ENCODE assay signal across 17 mouse cellular contexts in genomic region chr13:21309788-21310187, GRCm38 (mm10). TPM values are rescaled to one million over a fixed set of nuclear protein-coding genes. Genes with fewer than 3 reads are reported as not detected.
"Had no signal": no experiment of that assay in that cellular context is flagged by ENCODE, and none has a peak within 500 bp of the region (broad histone marks: within the 10 kb centered on the region; RNA-seq: fewer than 3 reads in every experiment).

No protein-coding gene starts in this region.

- DNase-seq: kidney, postnatal 14 days; lung, adult 2 months; lung, postnatal 36 days; thymus, postnatal 14 days had no signal

- H3K4me3 ChIP-seq: kidney, embryonic 15.5 days; left cerebral cortex, adult 2 months; limb, embryonic 10.5 days; liver, embryonic 15.5 days; midbrain, embryonic 13.5 days; neural tube, embryonic 12.5 days had no signal

- H3K27ac ChIP-seq: kidney, embryonic 15.5 days; left cerebral cortex, adult 2 months; limb, embryonic 10.5 days; liver, embryonic 15.5 days; midbrain, embryonic 13.5 days; neural tube, embryonic 12.5 days; stomach, postnatal 0 days had no signal

- H3K9ac ChIP-seq: kidney, embryonic 15.5 days; liver, embryonic 15.5 days; midbrain, embryonic 13.5 days; neural tube, embryonic 12.5 days had no signal

- H3K36me3 ChIP-seq: kidney, embryonic 15.5 days; limb, embryonic 10.5 days; liver, embryonic 15.5 days; midbrain, embryonic 13.5 days; neural tube, embryonic 12.5 days had no signal

- H3K4me1 ChIP-seq: liver, embryonic 15.5 days; midbrain, embryonic 13.5 days; neural tube, embryonic 12.5 days had no signal

- H3K9me3 ChIP-seq: kidney, embryonic 15.5 days; limb, embryonic 10.5 days; liver, embryonic 15.5 days; midbrain, embryonic 13.5 days; neural tube, embryonic 12.5 days had no signal

RNA-seq across cellular contexts. Expression of gene Gpx6, which starts 2.1 kb away (rescaled TPM):
- total RNA-seq: layer of hippocampus, adult 8-10 months; layer of hippocampus, postnatal 25 days; left cerebral cortex, adult 2 months; megakaryocyte progenitor cell, adult 5-6 weeks; midbrain, postnatal 0 days; neutrophil, adult 5-6 weeks had no signal

RNA-seq across cellular contexts. Expression of gene Gpx5, which starts 17.3 kb away (rescaled TPM):
- total RNA-seq: layer of hippocampus, adult 8-10 months; layer of hippocampus, postnatal 25 days; left cerebral cortex, adult 2 months; left cerebral cortex, postnatal 14 days; megakaryocyte progenitor cell, adult 5-6 weeks; midbrain, postnatal 0 days; neutrophil, adult 5-6 weeks had no signal

RNA-seq across cellular contexts. Expression of gene Olfr1367, which starts 36.9 kb away (rescaled TPM):
- total RNA-seq: layer of hippocampus, adult 8-10 months; layer of hippocampus, postnatal 25 days; left cerebral cortex, adult 2 months; left cerebral cortex, postnatal 14 days; megakaryocyte progenitor cell, adult 5-6 weeks; midbrain, postnatal 0 days; neutrophil, adult 5-6 weeks had no signal
